Mouse (Mus musculus): Measurements from ENCODE around the gene H2-M10.3. TPM values are rescaled to one million over a fixed set of nuclear protein-coding genes. Genes with fewer than 3 reads are reported as not detected.

The H2-M10.3 gene
- not detected for polyA plus RNA-seq (2012; fragmentation: generic; extraction: Trizol)

DNA sequence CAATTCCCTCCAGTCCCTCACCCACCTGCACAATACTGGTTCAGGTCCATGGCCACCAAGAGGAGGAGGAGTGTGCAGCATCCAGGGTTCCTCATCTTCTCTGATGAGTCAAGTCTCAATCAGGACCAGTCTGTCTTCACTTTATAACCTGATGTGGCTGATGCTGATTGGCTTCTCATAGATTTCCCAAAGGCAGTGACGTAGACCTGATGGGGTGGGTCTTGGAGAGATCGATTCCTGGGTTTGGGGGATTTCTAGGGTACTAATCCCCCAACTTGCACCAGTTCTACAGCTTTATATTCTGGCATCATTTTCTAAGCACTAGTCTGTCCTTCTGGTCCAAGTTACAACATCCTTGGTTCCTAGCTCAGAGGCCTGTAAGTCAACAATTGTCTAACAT, at the start of gene H2-M10.3:
Gene H2-M10.3, minus strand, starts transcription at position 101 of the 400 bp plus-strand sequence.

DNA sequence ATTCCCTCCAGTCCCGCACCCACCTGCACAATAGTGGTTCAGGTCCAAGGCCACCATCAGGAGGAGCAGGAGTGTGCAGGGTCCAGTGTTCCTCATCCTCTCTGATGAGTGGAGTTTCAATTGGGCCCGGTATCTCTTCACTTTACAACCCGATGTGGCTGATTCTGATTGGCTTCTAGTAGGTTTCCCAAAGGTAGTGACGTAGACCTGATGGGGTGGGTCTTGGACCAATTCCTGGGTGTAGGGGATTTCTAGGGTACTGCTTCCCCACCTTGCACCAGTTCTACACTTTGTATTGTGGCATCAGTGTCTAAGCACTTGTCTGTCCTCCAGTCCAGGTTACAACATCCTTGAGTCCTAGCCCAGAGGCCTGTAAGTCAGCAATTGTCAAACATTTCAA, 42.2 kb downstream of the H2-M10.3 start, which contains the start of gene H2-M10.1:
Gene H2-M10.1, minus strand, starts transcription at position 101 of the 400 bp plus-strand sequence.

Other genes starting within 250 kb of the H2-M10.3 start
- gene Gm19684, start 246.7 kb downstream of the H2-M10.3 start, polyA plus RNA-seq (2012; fragmentation: generic; extraction: Trizol) = not detected
- gene Gm7030, start 239.0 kb downstream of the H2-M10.3 start, polyA plus RNA-seq (2012; fragmentation: generic; extraction: Trizol) = not detected
- not detected for gene Gm8909, start 199.9 kb downstream of the H2-M10.3 start, polyA plus RNA-seq (2012; fragmentation: generic; extraction: Trizol)
- gene H2-T3, start 178.1 kb downstream of the H2-M10.3 start, polyA plus RNA-seq (2012; fragmentation: generic; extraction: Trizol) = not detected
- gene Rpp21, start 110.3 kb downstream of the H2-M10.3 start, polyA plus RNA-seq (2012; fragmentation: generic; extraction: Trizol) = 10 to 100 TPM; 72.2 to 97.7 TPM
- gene Trim39, start 96.2 kb downstream of the H2-M10.3 start, polyA plus RNA-seq (2012; fragmentation: generic; extraction: Trizol) = 1 to 10 TPM; 1.2 to 8.7 TPM
- not detected for gene H2-M10.2, start 81.9 kb downstream of the H2-M10.3 start, polyA plus RNA-seq (2012; fragmentation: generic; extraction: Trizol)
- gene H2-M10.1, start 42.3 kb downstream of the H2-M10.3 start, polyA plus RNA-seq (2012; fragmentation: generic; extraction: Trizol) = not detected
- gene H2-M10.4, start 93.9 kb upstream of the H2-M10.3 start, polyA plus RNA-seq (2012; fragmentation: generic; extraction: Trizol) = not detected
- gene H2-M11, start 178.7 kb upstream of the H2-M10.3 start, polyA plus RNA-seq (2012; fragmentation: generic; extraction: Trizol) = not detected